Mouse (Mus musculus) cerebellum, postnatal 14 days (tissue): ENCODE results near the gene Hnrnpk.
"Not testable (repeated sequence)": the region's sequence is repeated elsewhere in the genome, so short reads cannot be mapped to it uniquely, and the experiment has no call there.

ENCODE experiments used
- DNase-seq, 2 experiments: peaks; one replicate each; pipeline ENCODE4 v3.0.0; 2021; ENCODE audit warnings: mixed read lengths in 2 of 2

Hnrnpk gene

GRCm38 (mm10) chr13:58387948-58388347, 15.2 kb downstream of the Hnrnpk start:
- peak; percentile 79 to 85 for DNase-seq

GRCm38 (mm10) chr13:58385547-58385920, 17.6 kb downstream of the Hnrnpk start:
- DNase-seq, result no peak

GRCm38 (mm10) chr13:58384779-58385546, 18.2 kb downstream of the Hnrnpk start, which contains the start of gene 2210016F16Rik:
Gene 2210016F16Rik, minus strand, starts transcription at chr13:58385225.
- peak; percentile 73 to 74 for DNase-seq

GRCm38 (mm10) chr13:58384371-58384770, 18.8 kb downstream of the Hnrnpk start:
- peak in 1 of 2 experiments; percentile 12 for DNase-seq

- DNase-seq, result no peak
Observed at GRCm38 (mm10) chr13:58373153-58373470, 30.0 kb downstream of the Hnrnpk start.

GRCm38 (mm10) chr13:58372278-58373152, 30.6 kb downstream of the Hnrnpk start:
- DNase-seq, result no peak

GRCm38 (mm10) chr13:58368835-58369234, 34.3 kb downstream of the Hnrnpk start:
- DNase-seq, result no peak

GRCm38 (mm10) chr13:58367641-58368040, 35.5 kb downstream of the Hnrnpk start:
- no peak for DNase-seq

GRCm38 (mm10) chr13:58366373-58366772, 36.8 kb downstream of the Hnrnpk start:
- no peak for DNase-seq

GRCm38 (mm10) chr13:58365179-58365578, 38.0 kb downstream of the Hnrnpk start:
- DNase-seq, result not testable (repeated sequence)

GRCm38 (mm10) chr13:58364353-58365175, 38.6 kb downstream of the Hnrnpk start:
- no peak for DNase-seq

- DNase-seq, result no peak
Observed at GRCm38 (mm10) chr13:58359304-58359653, 43.9 kb downstream of the Hnrnpk start.

- peak; percentile 76 to 78 for DNase-seq
Observed at GRCm38 (mm10) chr13:58358629-58359303, 44.4 kb downstream of the Hnrnpk start, which contains the start of gene Kif27. Gene Kif27, minus strand, starts transcription at chr13:58359122.

- no peak for DNase-seq
Observed at GRCm38 (mm10) chr13:58352996-58353395, 50.1 kb downstream of the Hnrnpk start.

GRCm38 (mm10) chr13:58350606-58351005, 52.5 kb downstream of the Hnrnpk start:
- DNase-seq, result no peak

- DNase-seq, result no peak
Observed at GRCm38 (mm10) chr13:58344505-58344904, 58.6 kb downstream of the Hnrnpk start.
